7 mouse cellular contexts compared by ENCODE assay signal in the genomic region with DNA sequence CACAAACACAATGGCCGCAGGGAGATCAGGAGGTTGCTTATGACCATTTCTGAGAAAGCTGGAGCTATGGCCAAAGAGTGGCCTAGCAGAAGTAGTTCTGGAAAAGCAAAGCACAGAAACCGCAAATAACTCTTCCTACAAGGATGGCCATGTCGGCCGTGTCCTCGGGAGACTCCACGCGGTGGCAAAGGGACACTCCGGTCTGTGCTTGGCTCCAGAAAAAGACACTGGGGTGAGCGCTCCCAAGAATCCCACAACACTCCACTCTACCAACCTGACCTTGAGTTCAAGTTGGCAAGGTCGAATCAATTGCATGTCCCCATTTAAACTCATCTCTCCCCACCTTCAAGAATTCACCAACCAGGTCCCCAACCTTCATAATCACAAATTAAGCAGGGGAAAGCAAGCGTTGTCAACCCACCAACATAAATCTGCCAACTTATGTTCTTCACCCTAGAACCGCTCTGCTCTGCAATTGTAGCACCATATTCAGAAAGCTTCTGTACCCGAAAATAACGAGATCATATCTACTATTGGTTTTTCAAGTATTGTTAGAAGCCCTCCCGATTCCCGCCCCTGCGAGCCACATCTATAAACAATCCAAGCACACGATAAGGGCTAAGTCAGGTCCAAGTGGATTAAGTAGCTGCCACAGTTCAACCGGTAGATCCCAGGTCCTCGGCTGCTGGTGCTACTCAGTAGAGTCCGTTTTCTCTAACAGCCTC. TPM values are rescaled to one million over a fixed set of nuclear protein-coding genes. Genes with fewer than 3 reads are reported as not detected.
DNase-seq lines count a peak whose midpoint lies in the region; ATAC-seq and TF ChIP-seq lines count a peak whose summit lies in the region.

No protein-coding gene starts in this region.

- peak overlapping the region; percentile 75 for H3K4me3 ChIP-seq in thymus, adult 2 months (ENCODE audit: control insufficient read depth, insufficient read depth, low read length)
- H3K4me3 ChIP-seq in heart, embryonic 14.5 days (ENCODE audit: control insufficient read depth in 1 of 2, insufficient read depth in 1 of 2, low read depth in 1 of 2, low read length in 2 of 2), result peak overlapping the region; percentile 63 to 64
- H3K4me3 ChIP-seq in limb, embryonic 15.5 days, result peak overlapping the region; percentile 70

- no peaks in the 10 kb centered on the region for H3K9me3 ChIP-seq in heart, embryonic 14.5 days (ENCODE audit: control insufficient read depth, low read length)
- H3K9me3 ChIP-seq in limb, embryonic 15.5 days, result no peaks in the 10 kb centered on the region

- no peak for TF ChIP-seq CTCF in thymus, adult 2 months (IDR thresholded peaks at IDR 0.05; ENCODE audit: borderline replicate concordance, control insufficient read depth, extremely low read depth, insufficient read depth, low read length, poor library complexity)

- H3K9ac ChIP-seq in heart, embryonic 14.5 days (ENCODE audit: low read length), result peak overlapping the region; percentile 78
- peak overlapping the region; percentile 61 for H3K9ac ChIP-seq in limb, embryonic 15.5 days

- no peak for TF ChIP-seq POLR2A in thymus, adult 2 months (IDR thresholded peaks at IDR 0.05; ENCODE audit: control insufficient read depth, extremely low read depth, insufficient read depth, low read length, poor library complexity)

- H3K36me3 ChIP-seq in thymus, adult 2 months (ENCODE audit: control insufficient read depth, insufficient read depth, low read length), result no peaks in the 10 kb centered on the region
- no peaks in the 10 kb centered on the region for H3K36me3 ChIP-seq in heart, embryonic 14.5 days (ENCODE audit: control insufficient read depth, insufficient read depth, low read length)
- H3K36me3 ChIP-seq in limb, embryonic 15.5 days, result no peaks in the 10 kb centered on the region

- DNase-seq in thymus, adult 2 months, result peak; percentile 6
- no peak for DNase-seq in thymus, postnatal 25 days
- peak; percentile 56 to 65 for DNase-seq in cerebellum, postnatal 25 days
- peak; percentile 46 for DNase-seq in retina, embryonic 14.5 days (ENCODE audit: low spot score)
- no peak for DNase-seq in ovary, postnatal 14 days (ENCODE audit: low spot score)

- no peak for ATAC-seq in heart, embryonic 14.5 days (ENCODE audit: insufficient number of reproducible peaks, insufficient read depth, low FRiP score, low read depth)
- no peak for ATAC-seq in limb, embryonic 15.5 days (ENCODE audit: insufficient number of reproducible peaks, low FRiP score, low TSS enrichment, low read depth)

- peak overlapping the region; percentile 97 for H3K4me2 ChIP-seq in heart, embryonic 14.5 days (ENCODE audit: low read length)
- peak overlapping the region; percentile 97 for H3K4me2 ChIP-seq in limb, embryonic 15.5 days

- H3K4me1 ChIP-seq in thymus, adult 2 months (replicated peaks; ENCODE audit: control insufficient read depth, insufficient read depth, low read length), result peaks cover 12% of the 10 kb centered on the region
- peaks cover 7 to 9% of the 10 kb centered on the region in 2 experiments; a peak in 3 of 4 replicates for H3K4me1 ChIP-seq in heart, embryonic 14.5 days (ENCODE audit: control insufficient read depth in 2 of 2, insufficient read depth in 2 of 2, low read length in 2 of 2)
- H3K4me1 ChIP-seq in limb, embryonic 15.5 days, result peaks cover 30% of the 10 kb centered on the region

- 12% methylated on average over 21 of the region's 21 CpGs for WGBS in thymus, adult 2 months
- WGBS in heart, embryonic 14.5 days, result 8% methylated on average over 21 of the region's 21 CpGs
- 20% methylated on average over 21 of the region's 21 CpGs for WGBS in limb, embryonic 15.5 days

- H3K27me3 ChIP-seq in thymus, adult 2 months (ENCODE audit: control insufficient read depth, insufficient read depth, low read length), result no peaks in the 10 kb centered on the region
- no peaks in the 10 kb centered on the region; the same call in 1 of the 2 replicates for H3K27me3 ChIP-seq in heart, embryonic 14.5 days (ENCODE audit: control insufficient read depth, insufficient read depth, low read length)
- H3K27me3 ChIP-seq in limb, embryonic 15.5 days, result peaks cover 9% of the 10 kb centered on the region; the same call in 1 of the 2 replicates

- H3K27ac ChIP-seq in thymus, adult 2 months (ENCODE audit: control insufficient read depth, insufficient read depth, low read length), result no peak overlapping the region
- H3K27ac ChIP-seq in heart, embryonic 14.5 days (replicated peaks in 1 of 2; ENCODE audit: control insufficient read depth in 1 of 2, insufficient read depth in 1 of 2, low read depth in 2 of 2, low read length in 2 of 2), result no peak overlapping the region
- H3K27ac ChIP-seq in limb, embryonic 15.5 days, result no peak overlapping the region

RNA-seq across cellular contexts. Expression of a gene that starts 1.4 kb away (rescaled TPM):
- 27.4 and 44.5 TPM in 2 replicates for polyA plus RNA-seq in thymus, adult 2 months (2012; rRNA removed)
- 1.2 and 2.0 TPM in 2 replicates for polyA plus RNA-seq in heart, embryonic 14.5 days (2014; fragmentation: Nextera tagmentation; extraction: Ambion mirVana)
- 2.1 and 2.2 TPM in 2 replicates for polyA plus RNA-seq in limb, embryonic 15.5 days (2015; fragmentation: Nextera tagmentation; extraction: Ambion mirVana)

RNA-seq across cellular contexts. Expression of a gene that starts 16.8 kb away (rescaled TPM):
- 15.4 and 26.4 TPM in 2 replicates for polyA plus RNA-seq in thymus, adult 2 months (2012; rRNA removed)
- 2.4 and 2.6 TPM in 2 replicates for polyA plus RNA-seq in heart, embryonic 14.5 days (2014; fragmentation: Nextera tagmentation; extraction: Ambion mirVana)
- 3.8 and 4.0 TPM in 2 replicates for polyA plus RNA-seq in limb, embryonic 15.5 days (2015; fragmentation: Nextera tagmentation; extraction: Ambion mirVana)

RNA-seq across cellular contexts. Expression of a gene that starts 44.7 kb away (rescaled TPM):
- polyA plus RNA-seq in thymus, adult 2 months (2012; rRNA removed), result 18.8 and 23.0 TPM in 2 replicates
- polyA plus RNA-seq in heart, embryonic 14.5 days (2014; fragmentation: Nextera tagmentation; extraction: Ambion mirVana), result 13.9 and 14.2 TPM in 2 replicates
- polyA plus RNA-seq in limb, embryonic 15.5 days (2015; fragmentation: Nextera tagmentation; extraction: Ambion mirVana), result 16.2 and 17.2 TPM in 2 replicates

RNA-seq across cellular contexts. Expression of a gene that starts 49.4 kb away (rescaled TPM):
- polyA plus RNA-seq in thymus, adult 2 months (2012; rRNA removed), result 9.7 and 10.9 TPM in 2 replicates
- polyA plus RNA-seq in heart, embryonic 14.5 days (2014; fragmentation: Nextera tagmentation; extraction: Ambion mirVana), result 5.8 and 6.4 TPM in 2 replicates
- 16.1 and 17.4 TPM in 2 replicates for polyA plus RNA-seq in limb, embryonic 15.5 days (2015; fragmentation: Nextera tagmentation; extraction: Ambion mirVana)

Comparison
In these comparisons a context has a peak if more than half of its experiments do, and no peak if none do; other contexts are left out.
1. DNase-seq: peak in thymus, adult 2 months (single experiment), cerebellum, postnatal 25 days (2 of 2) and retina, embryonic 14.5 days (single experiment); none in thymus, postnatal 25 days (single experiment) and ovary, postnatal 14 days (single experiment).
2. Peak in every context shown above with its lines, with median percentiles within 50 percentile points of each other: H3K4me3 ChIP-seq.